Mouse (Mus musculus): ENCODE results near the gene Lingo4.
A peak's percentile ranks its signal among the peaks of the same experiment; 100 is the strongest.

Gene Lingo4

DNA sequence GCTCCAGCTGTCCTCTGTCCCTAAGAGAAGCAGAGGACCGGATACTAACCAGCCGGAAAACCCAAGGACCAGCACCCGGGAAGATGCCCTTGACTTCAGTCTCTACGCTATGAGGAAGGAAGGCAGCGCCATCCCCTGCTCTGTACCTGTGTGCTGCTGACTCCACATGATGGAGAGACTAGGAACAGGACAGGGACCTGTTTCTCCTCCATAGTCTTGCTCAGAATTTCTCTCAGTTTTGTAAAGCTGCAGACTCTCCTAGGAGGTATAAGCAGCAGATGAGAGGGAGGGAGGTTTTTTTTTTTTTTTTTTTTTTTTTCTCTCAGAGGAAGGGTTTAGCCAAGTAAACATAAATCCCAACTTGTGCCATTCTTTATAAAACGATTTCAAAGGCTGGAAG, at the start of gene Lingo4:
Gene Lingo4 (plus strand): TSS at position 301 of the 400 bp plus-strand sequence.
- no peak for DNase-seq (ENCODE audit: low read depth, low spot score)

GRCm38 (mm10) chr3:94360812-94361211, 37.5 kb upstream of the Lingo4 start:
- DNase-seq (ENCODE audit: low read depth, low spot score) = peak; percentile 32

GRCm38 (mm10) chr3:94362138-94362537, 36.2 kb upstream of the Lingo4 start, which contains the start of gene C2cd4d:
C2cd4d (plus strand) TSS chr3:94362438.
- no peak for DNase-seq (ENCODE audit: low read depth, low spot score)

- DNase-seq (ENCODE audit: low read depth, low spot score) = no peak
Measured at GRCm38 (mm10) chr3:94363291-94364153, 34.8 kb upstream of the Lingo4 start.

GRCm38 (mm10) chr3:94364154-94364526, 34.2 kb upstream of the Lingo4 start:
- DNase-seq (ENCODE audit: low read depth, low spot score) = no peak

- DNase-seq (ENCODE audit: low read depth, low spot score) = peak; percentile 34
Measured at GRCm38 (mm10) chr3:94366761-94367160, 31.6 kb upstream of the Lingo4 start.

DNA sequence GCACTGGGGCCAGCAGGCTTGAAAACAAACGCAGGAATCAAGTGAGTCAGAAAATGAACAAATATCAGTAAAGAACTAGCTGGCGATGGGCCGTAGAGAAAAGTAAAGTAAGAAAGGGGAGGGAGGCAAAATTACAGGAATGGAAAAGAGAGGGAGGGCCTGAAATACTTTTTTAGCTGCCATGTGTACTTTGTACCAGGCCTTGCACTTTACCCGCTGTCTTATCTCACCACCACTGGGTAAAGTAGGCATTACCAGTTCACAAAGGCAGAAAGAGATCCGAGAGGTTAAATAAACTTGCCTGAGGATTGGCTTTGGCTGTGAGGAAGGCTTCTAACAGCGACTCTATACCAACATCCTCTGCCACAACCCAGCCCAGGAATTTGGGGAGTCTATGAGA, 30.8 kb upstream of the Lingo4 start:
- no peak for DNase-seq (ENCODE audit: low read depth, low spot score)

DNA sequence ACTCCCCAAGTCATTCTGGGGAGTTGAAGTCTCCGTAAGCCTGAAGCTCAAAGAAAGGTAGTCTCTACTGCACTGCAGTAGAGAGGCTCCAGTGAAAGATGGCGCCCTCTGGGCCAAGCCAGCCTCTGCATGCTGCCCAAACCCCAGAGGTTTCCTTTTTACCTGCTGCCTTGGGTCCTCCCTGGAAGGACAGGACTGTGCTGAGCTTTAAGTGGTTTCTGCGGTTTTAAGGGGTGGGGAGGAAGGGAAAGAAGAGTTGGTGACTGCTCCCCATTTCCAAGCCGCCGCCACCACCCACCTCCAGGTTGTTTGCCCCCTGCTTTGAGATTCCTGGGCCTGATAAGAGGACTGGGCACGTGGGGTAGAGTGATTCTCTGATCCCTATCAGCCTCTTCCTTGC, 29.7 kb upstream of the Lingo4 start:
- DNase-seq (ENCODE audit: low read depth, low spot score) = no peak

DNA sequence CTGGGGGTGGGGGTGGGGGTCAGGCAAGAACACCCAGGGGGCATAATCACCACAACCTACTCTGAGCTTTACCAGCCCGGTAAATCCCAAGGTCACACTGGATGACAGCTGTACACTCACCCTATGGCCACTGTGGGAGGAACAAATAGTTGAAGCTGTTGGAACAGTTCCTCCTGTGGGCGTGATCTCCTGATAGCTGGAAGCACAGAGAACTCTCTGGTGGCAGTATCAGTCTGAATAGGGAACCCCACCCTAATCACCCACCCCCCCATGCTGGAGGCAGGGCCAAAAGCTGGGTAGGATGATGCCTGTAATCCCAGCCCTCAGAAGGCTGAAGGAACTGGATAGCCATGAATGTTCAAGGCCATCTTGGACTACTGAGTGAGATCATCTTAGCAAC, 28.6 kb upstream of the Lingo4 start:
- DNase-seq (ENCODE audit: low read depth, low spot score) = no peak

GRCm38 (mm10) chr3:94371637-94372036, 26.7 kb upstream of the Lingo4 start:
- no peak for DNase-seq (ENCODE audit: low read depth, low spot score)

DNA sequence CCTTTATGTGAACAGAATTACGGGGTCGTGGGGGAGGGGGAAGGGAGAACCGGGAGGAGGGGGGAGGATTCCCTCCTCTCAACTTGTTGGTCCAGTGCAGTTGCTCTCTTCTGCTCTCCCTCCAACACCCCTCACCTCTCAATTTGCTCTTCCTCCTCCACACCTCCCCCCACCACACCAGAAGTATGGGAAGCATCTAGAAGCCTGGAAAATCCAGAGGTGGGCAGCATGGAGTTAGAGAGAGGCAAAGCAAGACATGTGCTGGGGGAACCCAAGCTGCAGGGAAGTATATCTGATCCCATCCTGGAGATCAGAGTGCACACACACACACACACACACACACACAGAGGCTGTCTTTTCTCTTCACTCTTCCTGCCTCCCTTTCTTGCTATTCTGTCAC, 26.3 kb upstream of the Lingo4 start:
- DNase-seq (ENCODE audit: low read depth, low spot score) = no peak

GRCm38 (mm10) chr3:94372641-94373040, 25.7 kb upstream of the Lingo4 start, which contains the start of gene Rorc:
Rorc (plus strand) TSS chr3:94372794.
- DNase-seq (ENCODE audit: low read depth, low spot score) = no peak

GRCm38 (mm10) chr3:94373090-94373489, 25.2 kb upstream of the Lingo4 start:
- DNase-seq (ENCODE audit: low read depth, low spot score) = no peak

DNA sequence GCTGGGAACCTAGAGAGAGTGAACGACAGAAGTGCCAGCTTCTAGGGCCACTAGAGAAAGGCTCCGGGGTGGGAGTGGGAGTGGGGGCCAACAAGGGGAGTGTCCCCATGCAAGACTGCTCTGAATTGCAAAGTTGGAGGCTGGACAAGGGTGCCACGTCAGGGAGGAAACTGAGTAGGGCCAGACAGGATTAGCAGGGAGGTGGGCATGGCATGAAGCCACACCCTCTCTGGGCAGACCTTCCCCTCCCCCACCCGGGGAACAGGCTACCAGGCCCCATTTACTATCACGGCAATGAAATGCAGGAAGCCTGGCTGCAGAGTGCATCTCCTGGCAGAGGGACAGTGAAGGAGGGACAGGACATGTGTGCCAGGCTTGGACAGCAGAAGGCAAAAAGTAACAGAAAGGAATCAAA, 24.7 kb upstream of the Lingo4 start:
- no peak for DNase-seq (ENCODE audit: low read depth, low spot score)

GRCm38 (mm10) chr3:94374636-94375035, 23.7 kb upstream of the Lingo4 start:
- no peak for DNase-seq (ENCODE audit: low read depth, low spot score)

- no peak for DNase-seq (ENCODE audit: low read depth, low spot score)
Measured at GRCm38 (mm10) chr3:94375146-94375545, 23.2 kb upstream of the Lingo4 start.

GRCm38 (mm10) chr3:94375861-94376260, 22.5 kb upstream of the Lingo4 start:
- DNase-seq (ENCODE audit: low read depth, low spot score) = no peak

- DNase-seq (ENCODE audit: low read depth, low spot score) = no peak
Measured at GRCm38 (mm10) chr3:94377028-94377923, 21.0 kb upstream of the Lingo4 start.

DNA sequence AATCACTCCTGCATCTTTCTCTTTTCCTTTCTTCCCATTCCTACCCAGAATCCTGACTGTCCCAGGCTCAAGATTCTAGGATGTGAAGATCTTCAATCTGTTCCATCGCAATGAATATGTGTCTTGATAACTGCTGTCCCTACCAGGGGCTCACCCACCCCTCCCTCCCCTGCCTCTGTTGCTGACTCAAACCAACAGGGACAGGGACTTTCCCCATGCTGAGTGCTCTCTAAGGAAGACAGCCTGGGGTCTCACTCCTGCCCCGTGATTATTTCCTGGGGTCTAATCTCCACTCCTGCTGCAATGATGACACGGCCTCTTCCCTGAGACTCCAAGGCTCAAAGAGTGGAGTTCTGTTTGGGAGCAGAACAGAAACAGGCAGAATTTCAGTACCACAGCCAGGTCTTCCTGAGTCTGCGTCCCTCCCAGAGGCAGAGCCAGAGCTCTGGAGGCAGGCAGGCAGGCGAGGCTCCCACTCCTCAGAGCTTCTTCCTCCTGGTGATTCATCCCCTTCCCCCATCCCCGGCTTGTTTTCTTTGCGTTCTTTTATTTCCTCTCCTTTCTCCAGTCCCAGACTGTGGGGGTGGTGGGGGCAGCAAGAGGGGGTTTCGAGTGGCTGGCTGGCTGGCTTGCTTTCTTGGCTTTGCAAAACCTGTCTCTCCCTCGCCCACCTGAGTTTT, 18.3 kb upstream of the Lingo4 start:
- DNase-seq (ENCODE audit: low read depth, low spot score) = no peak

- DNase-seq (ENCODE audit: low read depth, low spot score) = no peak
Measured at GRCm38 (mm10) chr3:94382308-94382707, 16.0 kb upstream of the Lingo4 start.

DNA sequence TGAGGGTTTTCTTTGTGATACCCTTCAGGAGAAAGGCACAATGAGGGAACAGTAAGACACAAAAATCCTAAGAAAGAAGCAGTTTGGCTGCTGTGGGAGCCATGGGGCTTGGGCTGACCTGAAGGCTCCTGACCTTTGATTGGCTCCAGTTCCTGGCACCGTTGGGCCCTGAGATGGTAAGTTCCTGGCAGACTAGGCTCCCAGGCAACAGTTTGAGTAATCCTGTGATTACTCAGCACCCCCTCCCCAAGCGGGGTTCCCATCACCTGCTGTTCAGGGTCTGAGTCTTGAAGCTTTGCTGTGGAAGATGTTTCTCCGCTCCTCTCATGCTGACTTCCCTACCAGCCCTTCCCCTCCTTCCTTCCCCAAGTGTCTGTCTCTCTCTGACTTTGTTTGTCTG, 14.8 kb upstream of the Lingo4 start:
- no peak for DNase-seq (ENCODE audit: low read depth, low spot score)

DNA sequence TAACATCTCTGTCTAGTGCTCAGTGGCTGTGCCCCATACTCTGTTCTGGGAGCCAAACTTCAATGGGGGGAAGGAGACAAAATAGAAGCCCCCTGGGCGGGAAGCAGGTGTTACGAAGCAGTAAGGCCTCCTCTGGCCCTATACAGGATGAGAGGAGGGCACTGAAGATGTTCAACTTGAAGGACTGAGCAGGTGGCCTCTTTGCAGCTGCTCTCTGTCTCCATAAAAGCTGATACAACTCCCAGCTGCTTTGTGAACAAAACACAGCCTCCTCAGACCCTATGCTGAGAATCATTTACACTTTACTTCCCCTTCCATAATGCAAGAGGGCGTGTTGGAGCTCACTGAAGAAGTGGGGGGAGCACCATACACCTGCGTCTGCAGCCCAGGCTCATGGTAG, 11.6 kb upstream of the Lingo4 start:
- DNase-seq (ENCODE audit: low read depth, low spot score) = no peak
